Mouse (Mus musculus) heart, embryonic 16.5 days (tissue): Measurements from ENCODE around the gene Rasl2-9. TPM values are rescaled to one million over a fixed set of nuclear protein-coding genes. Genes with fewer than 3 reads are reported as not detected.
"Not testable (repeated sequence)": the region's sequence is repeated elsewhere in the genome, so short reads cannot be mapped to it uniquely, and the experiment has no call there.

Source experiments
- ATAC-seq: fragments of 200-750 bp; cut with Nextera tagmentation; replicated peaks from 2 replicates; pipeline ENCODE4 v1.8.0; 2017; ENCODE audit warnings: moderate number of reproducible peaks; ENCODE audit not compliant: insufficient read depth, low FRiP score; ENCODE audit errors: extremely low read depth
- H3K27ac ChIP-seq: fragments of 300-500 bp; sonication (generic); 2 replicates; pipeline ENCODE4 v1.5.1; 2014; ENCODE audit warnings: mild to moderate bottlenecking, low read length, control low read depth, moderate library complexity
- H3K27me3 ChIP-seq: fragments of 300-500 bp; sonication (generic); 2 replicates; pipeline ENCODE4 v1.6.1; 2014; ENCODE audit warnings: low read length, mixed read lengths; ENCODE audit not compliant: control insufficient read depth, insufficient read depth
- H3K36me3 ChIP-seq: fragments of 300-500 bp; sonication (generic); 2 replicates; pipeline ENCODE4 v1.6.1; 2014; ENCODE audit not compliant: control insufficient read depth, insufficient read depth
- H3K4me1 ChIP-seq: fragments of 300-500 bp; sonication (generic); 2 replicates; pipeline ENCODE4 v1.6.1; 2014; ENCODE audit warnings: low read length, mixed read lengths; ENCODE audit not compliant: control insufficient read depth, insufficient read depth
- H3K4me2 ChIP-seq: fragments of 300-500 bp; sonication (generic); 2 replicates; pipeline ENCODE4 v1.6.1; 2014; ENCODE audit warnings: low read depth, mild to moderate bottlenecking, control low read depth, low read length
- H3K4me3 ChIP-seq: fragments of 300-500 bp; sonication (generic); 2 replicates; pipeline ENCODE4 v1.5.1; 2014; ENCODE audit warnings: mild to moderate bottlenecking, control low read depth, low read length
- H3K9ac ChIP-seq: fragments of 300-500 bp; sonication (generic); 2 replicates; pipeline ENCODE4 v1.6.1; 2014; ENCODE audit warnings: low read length, control low read depth
- H3K9me3 ChIP-seq: fragments of 300-500 bp; sonication (generic); replicated peaks from 2 replicates; pipeline ENCODE4 v1.6.1; 2016; ENCODE audit warnings: low read length; ENCODE audit not compliant: control insufficient read depth
- WGBS: fragments of 180-500 bp; shearing (Covaris S2); extraction: QIAGEN DNeasy Blood & Tissue Kit; methylation state at CpG from one replicate; pipeline ENCODE4 v1.1.7; 2014; 5-methylcytosine and 5-hydroxymethylcytosine counted together
- polyA plus RNA-seq: library from polyadenylated mRNA; unstranded; fragments of >200 nt; fragmentation: Nextera tagmentation; extraction: Ambion mirVana; gene quantifications from 2 replicates; pipeline ENCODE4 v1.2.1, GENCODE M21; 2015

Gene Rasl2-9
- polyA plus RNA-seq, 1 experiment from 2014 or later: 2.7 TPM

- Histone ChIP-seq H3K9ac (no peak overlapping the region), H3K9me3 (no peaks in the 10 kb centered on the region), H3K4me3 (no peak overlapping the region), H3K27me3 (no peaks in the 10 kb centered on the region), H3K36me3 (peaks cover 18% of the 10 kb centered on the region), H3K4me2 (no peak overlapping the region), H3K4me1 (peaks cover 18% of the 10 kb centered on the region), H3K27ac (no peak overlapping the region)
- ATAC-seq: no peak
- WGBS: 88% methylated on average over 18 of the region's 18 CpGs
Observed at GRCm38 (mm10) chr7:5083325-5084105, 42.2 kb downstream of the Rasl2-9 start.

GRCm38 (mm10) chr7:5081939-5082338, 43.8 kb downstream of the Rasl2-9 start:
- H3K27me3 ChIP-seq: no peaks in the 10 kb centered on the region
- peaks cover 27% of the 10 kb centered on the region for H3K36me3 ChIP-seq
- peak overlapping the region; percentile 81; the same call in 1 of the 2 replicates for H3K4me2 ChIP-seq
- H3K9ac ChIP-seq: no peak overlapping the region
- peaks cover 18% of the 10 kb centered on the region for H3K4me1 ChIP-seq
- no peak for ATAC-seq
- WGBS: 95% methylated on average over 2 of the region's 2 CpGs
- no peaks in the 10 kb centered on the region for H3K9me3 ChIP-seq
- no peak overlapping the region for H3K4me3 ChIP-seq
- H3K27ac ChIP-seq: no peak overlapping the region

GRCm38 (mm10) chr7:5081241-5081640, 44.5 kb downstream of the Rasl2-9 start:
- no peak overlapping the region for H3K27ac ChIP-seq
- no peaks in the 10 kb centered on the region for H3K9me3 ChIP-seq
- peaks cover 18% of the 10 kb centered on the region for H3K4me1 ChIP-seq
- no peak for ATAC-seq
- peak overlapping the region; percentile 97 for H3K9ac ChIP-seq
- H3K4me3 ChIP-seq: peak overlapping the region; percentile 87
- H3K4me2 ChIP-seq: peak overlapping the region; percentile 81
- WGBS: 46% methylated on average over 6 of the region's 6 CpGs
- H3K27me3 ChIP-seq: no peaks in the 10 kb centered on the region
- H3K36me3 ChIP-seq: peaks cover 34% of the 10 kb centered on the region

- H3K4me1 ChIP-seq: peaks cover 18% of the 10 kb centered on the region
- H3K4me2 ChIP-seq: peak overlapping the region; percentile 81
- no peaks in the 10 kb centered on the region for H3K27me3 ChIP-seq
- H3K27ac ChIP-seq: peak overlapping the region; percentile 87
- ATAC-seq: no peak
- peaks cover 38% of the 10 kb centered on the region for H3K36me3 ChIP-seq
- H3K9ac ChIP-seq: peak overlapping the region; percentile 97
- H3K4me3 ChIP-seq: peak overlapping the region; percentile 87
- no peaks in the 10 kb centered on the region for H3K9me3 ChIP-seq
- WGBS: 10% methylated on average over 6 of the region's 6 CpGs
Observed at GRCm38 (mm10) chr7:5080815-5081214, 44.9 kb downstream of the Rasl2-9 start.

DNA sequence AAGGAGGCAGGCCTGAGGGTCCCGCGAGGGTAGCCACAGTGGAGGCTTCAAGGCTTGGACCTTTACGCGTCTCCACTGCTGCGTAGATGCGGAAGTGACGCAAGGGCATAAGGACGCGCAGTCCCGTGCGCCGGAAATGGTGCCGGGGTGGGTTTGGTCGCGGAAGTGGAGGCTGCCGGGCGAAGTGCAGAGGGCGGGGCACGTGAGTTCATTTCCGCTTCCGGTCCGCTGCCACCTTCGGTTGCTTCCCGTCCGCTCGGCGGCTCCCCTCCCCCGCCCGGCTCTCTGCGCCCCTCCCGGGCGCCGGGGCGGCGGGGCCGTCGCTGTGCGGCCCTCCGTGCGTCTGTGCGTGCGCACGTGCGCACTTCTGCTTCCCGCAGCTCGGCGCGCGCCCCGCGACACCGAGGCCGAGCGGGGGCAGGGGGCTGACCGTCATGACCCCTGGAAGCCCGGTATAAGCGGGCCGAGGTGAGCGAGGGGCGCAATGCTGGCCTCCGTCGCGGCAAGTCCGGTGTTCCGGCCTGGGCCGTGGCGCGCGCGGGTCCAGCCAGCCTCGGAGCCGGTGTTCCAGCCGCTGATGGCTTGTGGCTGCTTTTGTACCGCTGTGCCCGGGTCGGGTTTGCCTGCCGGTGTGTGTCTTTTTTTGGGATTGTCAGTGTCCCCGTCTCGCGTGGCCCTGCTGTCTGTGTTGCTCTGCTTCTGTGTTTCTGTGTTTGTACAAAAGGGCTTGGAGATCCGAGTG, 45.6 kb downstream of the Rasl2-9 start, which contains the start of gene Epn1:
TSS of gene Epn1 (plus strand) at position 226 of the 742 bp plus-strand sequence.
- peak; percentile 97 for ATAC-seq
- peaks cover 18% of the 10 kb centered on the region for H3K4me1 ChIP-seq
- H3K9ac ChIP-seq: peak within 1 kb of the TSS; percentile 97
- H3K36me3 ChIP-seq: peaks cover 40% of the 10 kb centered on the region
- peak within 1 kb of the TSS; percentile 81 for H3K4me2 ChIP-seq
- peak within 1 kb of the TSS; percentile 87 for H3K27ac ChIP-seq
- WGBS: under 1% methylated on average over 81 of the region's 81 CpGs
- no peaks in the 10 kb centered on the region for H3K9me3 ChIP-seq
- H3K27me3 ChIP-seq: no peaks in the 10 kb centered on the region
- peak within 1 kb of the TSS; percentile 87 for H3K4me3 ChIP-seq

GRCm38 (mm10) chr7:5079365-5080009, 46.3 kb downstream of the Rasl2-9 start:
- Histone ChIP-seq H3K36me3 (peaks cover 42% of the 10 kb centered on the region), H3K4me1 (peaks cover 18% of the 10 kb centered on the region), H3K9ac (peak overlapping the region; percentile 71), H3K27ac (peak overlapping the region; percentile 87), H3K4me2 (peak overlapping the region; percentile 81), H3K4me3 (peak overlapping the region; percentile 87)
- WGBS: 41% methylated on average over 9 of the region's 13 CpGs
- H3K27me3 ChIP-seq, H3K9me3 ChIP-seq, ATAC-seq: not testable (repeated sequence)

DNA sequence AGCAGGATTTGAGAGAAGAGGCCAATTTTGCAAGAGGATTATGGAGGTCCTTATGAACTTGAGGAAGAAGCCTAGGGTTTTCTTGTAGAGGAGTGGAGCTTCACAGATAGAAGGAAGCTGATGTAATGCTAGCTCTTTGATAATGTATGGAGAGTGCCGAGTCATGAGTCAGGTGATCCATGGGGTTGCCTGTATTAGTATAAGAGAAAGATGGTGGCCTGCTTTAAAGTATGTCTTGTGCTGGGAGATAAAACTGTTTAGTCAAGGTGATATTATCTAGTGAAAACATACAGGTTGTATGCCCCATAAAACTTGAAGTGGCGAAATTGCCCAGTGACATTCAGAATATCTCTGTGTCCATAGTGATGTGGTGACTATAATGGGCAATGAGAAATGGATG, 48.8 kb downstream of the Rasl2-9 start:
- H3K4me2 ChIP-seq: no peak overlapping the region
- no peak overlapping the region for H3K4me3 ChIP-seq
- WGBS: 78% methylated on average over 2 of the region's 2 CpGs
- ATAC-seq: no peak
- no peaks in the 10 kb centered on the region for H3K27me3 ChIP-seq
- H3K9me3 ChIP-seq: no peaks in the 10 kb centered on the region
- H3K36me3 ChIP-seq: peaks cover 57% of the 10 kb centered on the region
- no peak overlapping the region for H3K27ac ChIP-seq
- H3K4me1 ChIP-seq: peaks cover 11% of the 10 kb centered on the region
- no peak overlapping the region for H3K9ac ChIP-seq

GRCm38 (mm10) chr7:5074984-5075383, 50.8 kb downstream of the Rasl2-9 start:
- ATAC-seq: no peak
- no peaks in the 10 kb centered on the region for H3K27me3 ChIP-seq
- H3K9ac ChIP-seq: no peak overlapping the region
- no peak overlapping the region for H3K27ac ChIP-seq
- H3K9me3 ChIP-seq: no peaks in the 10 kb centered on the region
- 91% methylated on average over 5 of the region's 5 CpGs for WGBS
- H3K4me1 ChIP-seq: no peaks in the 10 kb centered on the region
- H3K4me2 ChIP-seq: no peak overlapping the region
- H3K36me3 ChIP-seq: peaks cover 74% of the 10 kb centered on the region
- no peak overlapping the region for H3K4me3 ChIP-seq
